Mouse (Mus musculus) olfactory bulb, adult 2 months (tissue): ENCODE measurements around the gene Ccdc120.

ENCODE experiments used
- CTCF ChIP-seq: fragments of 200-500 bp; IDR thresholded peaks from 2 replicates; pipeline ENCODE4 v1.5.1; 2012; ENCODE audit warnings: low read depth, mild to moderate bottlenecking, low read length, moderate library complexity; ENCODE audit not compliant: insufficient read depth
- POLR2A ChIP-seq: fragments of 200-500 bp; IDR thresholded peaks from 2 replicates; pipeline ENCODE4 v1.6.1; 2012; ENCODE audit warnings: mild to moderate bottlenecking, low read depth, low read length, moderate library complexity; ENCODE audit not compliant: insufficient read depth

DNA sequence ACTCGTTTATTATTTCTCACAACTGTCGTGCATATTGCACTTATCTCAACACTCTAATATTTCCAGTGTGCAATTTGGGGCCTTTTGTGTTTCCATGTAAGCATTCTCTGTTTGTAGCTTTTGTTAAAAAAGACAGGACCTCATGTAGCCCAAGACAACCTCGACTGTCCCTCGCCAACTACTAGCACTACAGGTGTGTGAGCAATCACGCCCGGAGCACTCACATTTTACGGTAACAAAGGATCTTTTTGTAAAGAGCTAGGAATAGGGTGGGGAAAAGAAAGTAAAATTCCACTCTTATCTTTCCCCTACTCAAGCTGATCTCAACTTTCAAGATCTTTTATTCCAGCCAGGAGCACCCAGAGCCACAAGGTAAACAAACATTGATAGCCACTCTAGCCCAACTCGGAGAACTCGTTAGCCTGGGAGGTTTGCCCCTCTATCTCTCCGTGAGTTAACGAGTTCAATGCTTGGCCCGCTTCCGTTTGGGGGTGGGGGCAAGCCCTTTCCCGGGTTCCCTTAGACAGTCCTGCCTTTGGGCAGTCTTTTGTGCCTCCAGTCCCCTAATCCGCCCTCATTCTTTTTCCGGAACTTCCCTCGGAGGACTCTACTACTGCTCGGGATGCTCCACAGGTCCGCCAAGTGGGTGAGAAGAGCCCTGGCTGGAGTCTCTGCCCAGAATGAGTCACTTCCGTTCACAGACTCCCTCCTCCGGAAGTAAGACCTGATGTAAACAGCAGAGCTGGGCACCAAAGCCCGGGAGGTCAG is 29.0 kb downstream of the Ccdc120 start, which contains the start of gene Gm45208:
- no peak for TF ChIP-seq CTCF
- no peak; the same call in 1 of the 2 replicates for TF ChIP-seq POLR2A
